Mouse (Mus musculus) forebrain, embryonic 11.5 days (tissue): ENCODE measurements at regions not wholly inside any gene's neighbourhood (a gene's known extent, or its start where the extent isn't known, plus 50 kb on each side); places are given as distances from the start of the nearest gene placed in this dataset.

Source experiments
- ATAC-seq: fragments of 200-750 bp; cut with Nextera tagmentation; replicated peaks from 2 replicates; pipeline ENCODE4 v1.8.0; 2017; ENCODE audit warnings: moderate TSS enrichment; ENCODE audit not compliant: low FRiP score
- DNase-seq: peaks from one replicate; pipeline ENCODE4 v3.0.0-alpha.2; 2017; ENCODE audit warnings: low spot score
- H3K27ac ChIP-seq: fragments of 300-500 bp; sonication (generic); 2 replicates; pipeline ENCODE4 v1.5.1; 2014; ENCODE audit warnings: low read depth, low read length
- H3K27me3 ChIP-seq: fragments of 300-500 bp; sonication (generic); 2 replicates; pipeline ENCODE4 v1.6.1; 2014; ENCODE audit warnings: mild to moderate bottlenecking, low read length, mixed read lengths; ENCODE audit not compliant: control insufficient read depth, insufficient read depth
- H3K36me3 ChIP-seq: fragments of 300-500 bp; sonication (generic); 2 replicates; pipeline ENCODE4 v1.6.1; 2014; ENCODE audit warnings: mild to moderate bottlenecking, low read length, moderate library complexity, mixed read lengths; ENCODE audit not compliant: control insufficient read depth, insufficient read depth
- H3K4me1 ChIP-seq: fragments of 300-500 bp; sonication (generic); replicated peaks from 2 replicates; pipeline ENCODE4 v1.6.1; 2014; ENCODE audit warnings: low read length, mixed read lengths; ENCODE audit not compliant: control insufficient read depth, insufficient read depth
- H3K4me2 ChIP-seq: fragments of 300-500 bp; sonication (generic); 2 replicates; pipeline ENCODE4 v1.6.1; 2014; ENCODE audit warnings: low read depth, mild to moderate bottlenecking, low read length, moderate library complexity, mixed read lengths; ENCODE audit not compliant: severe bottlenecking
- H3K4me3 ChIP-seq: fragments of 300-500 bp; sonication (generic); 2 replicates; pipeline ENCODE4 v1.5.1; 2014; ENCODE audit warnings: low read depth, low read length
- H3K9ac ChIP-seq: fragments of 300-500 bp; sonication (generic); 2 replicates; pipeline ENCODE4 v1.6.1; 2014; ENCODE audit warnings: low read length
- H3K9me3 ChIP-seq: fragments of 300-500 bp; sonication (generic); 2 replicates; pipeline ENCODE4 v1.6.1; 2016; ENCODE audit warnings: low read length, mixed read lengths; ENCODE audit not compliant: control insufficient read depth
- WGBS: fragments of 180-500 bp; shearing (Covaris S2); extraction: QIAGEN DNeasy Blood & Tissue Kit; methylation state at CpG from one replicate; pipeline ENCODE4 v1.1.7; 2014; 5-methylcytosine and 5-hydroxymethylcytosine counted together

- no peaks in the 10 kb centered on the region for H3K27me3 ChIP-seq
- WGBS, result 81% methylated on average over 2 of the region's 2 CpGs
- H3K9me3 ChIP-seq, result no peaks in the 10 kb centered on the region
- ATAC-seq (no peak), DNase-seq (no peak)
- no peaks in the 10 kb centered on the region for H3K4me1 ChIP-seq
- H3K4me3 ChIP-seq, result no peak overlapping the region
- H3K27ac ChIP-seq, result no peak overlapping the region
- no peak overlapping the region for H3K4me2 ChIP-seq
- no peak overlapping the region for H3K9ac ChIP-seq
- no peaks in the 10 kb centered on the region for H3K36me3 ChIP-seq
Observed at GRCm38 (mm10) chr10:37589889-37590288, 451.2 kb upstream of the Marcks start.

DNA sequence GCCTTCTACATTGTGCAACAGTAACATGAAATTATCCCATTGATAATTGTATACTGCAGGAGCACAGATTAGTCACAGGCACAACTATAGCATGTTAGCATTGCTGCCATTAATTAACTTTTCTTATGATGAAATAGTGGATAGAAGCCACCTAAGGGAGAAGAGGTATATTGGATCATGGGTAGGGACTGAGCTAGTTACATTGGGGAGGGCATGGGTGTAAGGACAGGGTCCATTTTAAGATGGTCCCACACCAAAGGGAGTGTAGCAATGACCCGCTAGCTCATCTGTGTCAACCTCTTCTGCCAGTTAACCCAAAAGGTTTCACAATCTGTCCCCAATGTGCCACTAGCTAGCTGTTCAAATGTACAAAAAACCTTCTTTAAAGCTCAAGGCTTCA lies 450.3 kb upstream of the Marcks start:
- Histone ChIP-seq H3K4me1 (no peaks in the 10 kb centered on the region), H3K9me3 (no peaks in the 10 kb centered on the region), H3K4me3 (no peak overlapping the region), H3K4me2 (no peak overlapping the region), H3K27me3 (no peaks in the 10 kb centered on the region), H3K36me3 (no peaks in the 10 kb centered on the region), H3K27ac (no peak overlapping the region), H3K9ac (no peak overlapping the region)
- DNase-seq (no peak), ATAC-seq (no peak)
- 100% methylated on average over 1 of the region's 1 CpGs for WGBS

GRCm38 (mm10) chr10:37571171-37571570 lies 432.5 kb upstream of the Marcks start:
- H3K4me3 ChIP-seq, result no peak overlapping the region
- H3K36me3 ChIP-seq, result no peaks in the 10 kb centered on the region
- H3K27me3 ChIP-seq, result no peaks in the 10 kb centered on the region
- WGBS, result 91% methylated on average over 2 of the region's 2 CpGs
- no peak overlapping the region for H3K27ac ChIP-seq
- H3K4me1 ChIP-seq, result no peaks in the 10 kb centered on the region
- ATAC-seq (no peak), DNase-seq (no peak)
- no peak overlapping the region for H3K9ac ChIP-seq
- no peaks in the 10 kb centered on the region for H3K9me3 ChIP-seq
- H3K4me2 ChIP-seq, result no peak overlapping the region

- 99% methylated on average over 2 of the region's 2 CpGs for WGBS
- Histone ChIP-seq H3K27ac (no peak overlapping the region), H3K9me3 (no peaks in the 10 kb centered on the region), H3K9ac (no peak overlapping the region), H3K4me2 (no peak overlapping the region), H3K27me3 (no peaks in the 10 kb centered on the region), H3K4me3 (no peak overlapping the region), H3K36me3 (no peaks in the 10 kb centered on the region), H3K4me1 (no peaks in the 10 kb centered on the region)
- no peak for DNase-seq
- no peak for ATAC-seq
Observed at GRCm38 (mm10) chr10:37561705-37562104, 423.0 kb upstream of the Marcks start.

DNA sequence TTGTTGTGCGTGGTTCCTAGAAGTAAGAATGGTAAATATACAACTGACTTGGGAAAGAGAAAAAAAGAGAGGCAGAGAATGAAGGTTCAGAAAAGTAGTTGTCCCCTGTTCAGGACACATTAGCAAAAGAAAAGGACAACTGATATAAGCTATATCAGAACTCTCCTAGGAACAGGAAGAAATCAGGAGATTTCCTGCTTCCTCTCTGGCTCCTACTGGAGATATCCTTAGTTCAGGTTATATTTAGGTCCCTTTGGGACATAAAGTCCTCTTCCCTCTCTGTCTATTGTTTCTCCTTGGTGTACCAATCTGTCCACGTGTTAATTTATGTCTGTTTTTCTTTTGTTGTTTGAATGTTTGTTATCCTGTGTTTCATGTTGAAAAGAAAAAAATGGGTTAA lies 410.7 kb upstream of the Marcks start:
- ATAC-seq (no peak), DNase-seq (no peak)
- Histone ChIP-seq H3K9ac (no peak overlapping the region), H3K27ac (no peak overlapping the region), H3K4me1 (no peaks in the 10 kb centered on the region), H3K9me3 (no peaks in the 10 kb centered on the region; the same call in 1 of the 2 replicates), H3K4me3 (no peak overlapping the region), H3K27me3 (no peaks in the 10 kb centered on the region), H3K36me3 (no peaks in the 10 kb centered on the region), H3K4me2 (no peak overlapping the region)
- WGBS, result 86% methylated on average over 2 of the region's 2 CpGs

GRCm38 (mm10) chr10:37540703-37541102 lies 402.0 kb upstream of the Marcks start:
- Histone ChIP-seq H3K4me1 (no peaks in the 10 kb centered on the region), H3K9me3 (no peaks in the 10 kb centered on the region), H3K4me3 (no peak overlapping the region), H3K36me3 (no peaks in the 10 kb centered on the region), H3K27ac (no peak overlapping the region), H3K27me3 (no peaks in the 10 kb centered on the region), H3K4me2 (no peak overlapping the region), H3K9ac (no peak overlapping the region)
- WGBS, result 89% methylated on average over 1 of the region's 1 CpGs
- ATAC-seq (no peak), DNase-seq (no peak)

GRCm38 (mm10) chr10:37505966-37506615 lies 367.4 kb upstream of the Marcks start:
- no peak overlapping the region for H3K4me3 ChIP-seq
- no peak overlapping the region for H3K27ac ChIP-seq
- no peak for DNase-seq
- H3K9me3 ChIP-seq, result no peaks in the 10 kb centered on the region
- H3K27me3 ChIP-seq, result no peaks in the 10 kb centered on the region
- H3K36me3 ChIP-seq, result no peaks in the 10 kb centered on the region
- no peak overlapping the region for H3K4me2 ChIP-seq
- ATAC-seq, result no peak
- H3K4me1 ChIP-seq, result no peaks in the 10 kb centered on the region
- WGBS, result 81% methylated on average over 3 of the region's 3 CpGs
- H3K9ac ChIP-seq, result no peak overlapping the region

DNA sequence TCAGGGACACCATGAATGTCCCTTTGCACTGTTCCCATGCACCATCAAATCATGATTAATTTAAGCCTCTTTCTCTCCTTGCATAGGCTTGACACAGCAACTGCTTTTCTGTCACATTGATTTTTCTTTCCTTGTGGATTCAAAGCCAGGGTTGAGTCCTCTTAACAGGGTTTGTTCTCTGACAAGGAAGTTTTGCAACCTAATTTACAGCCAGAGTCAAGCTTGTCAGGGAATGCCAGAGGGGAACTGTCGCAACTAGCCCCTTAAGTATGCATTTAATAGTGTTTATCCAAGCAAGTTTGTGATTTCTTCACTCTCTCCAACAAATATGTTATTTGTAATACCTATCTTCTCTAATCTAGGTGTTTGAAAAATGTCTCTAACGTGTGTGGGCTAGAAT lies 365.7 kb upstream of the Marcks start:
- WGBS, result 82% methylated on average over 2 of the region's 2 CpGs

DNA sequence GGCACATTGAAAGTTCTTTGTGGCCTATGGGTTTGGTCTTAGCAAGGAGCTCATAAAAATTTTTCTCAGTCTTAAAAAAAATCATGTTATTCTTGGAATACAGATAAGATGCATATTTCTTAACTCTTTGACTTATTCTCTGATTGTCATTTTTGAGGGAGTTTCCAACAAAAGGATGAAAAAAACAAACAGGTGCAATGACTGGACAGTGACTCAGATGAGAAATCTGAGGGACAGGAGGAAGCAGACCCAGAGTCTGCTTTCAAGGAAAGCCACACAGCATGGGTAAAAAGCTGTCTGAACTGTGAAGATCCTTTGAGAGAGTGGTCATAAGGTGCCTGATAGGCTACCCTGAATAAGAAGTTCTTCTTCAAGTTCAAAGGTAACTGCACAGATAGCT lies 363.8 kb upstream of the Marcks start:
- H3K27ac ChIP-seq, result no peak overlapping the region
- no peaks in the 10 kb centered on the region for H3K4me1 ChIP-seq
- H3K27me3 ChIP-seq, result no peaks in the 10 kb centered on the region
- H3K36me3 ChIP-seq, result no peaks in the 10 kb centered on the region
- no peak overlapping the region for H3K4me3 ChIP-seq
- ATAC-seq (no peak), DNase-seq (no peak)
- no peaks in the 10 kb centered on the region for H3K9me3 ChIP-seq
- H3K4me2 ChIP-seq, result no peak overlapping the region
- no peak overlapping the region for H3K9ac ChIP-seq

More for the DNA sequence above, 365.7 kb upstream of the Marcks start:
- Histone ChIP-seq H3K27ac (no peak overlapping the region), H3K36me3 (no peaks in the 10 kb centered on the region), H3K4me2 (no peak overlapping the region), H3K9ac (no peak overlapping the region), H3K27me3 (no peaks in the 10 kb centered on the region), H3K4me1 (no peaks in the 10 kb centered on the region), H3K4me3 (no peak overlapping the region), H3K9me3 (no peaks in the 10 kb centered on the region)
- DNase-seq (no peak), ATAC-seq (no peak)
